Mouse (Mus musculus) stomach, postnatal 0 days (tissue): ENCODE data around the gene Nfic.

Experiments used
- CTCF ChIP-seq: IDR thresholded peaks from 2 replicates; pipeline ENCODE4 v1.5.1; 2016; ENCODE audit warnings: antibody characterized with exemption, low read depth, mild to moderate bottlenecking, moderate library complexity
- EP300 ChIP-seq: optimal IDR thresholded peaks from 2 replicates; pipeline ENCODE3; 2016; ENCODE audit warnings: antibody characterized with exemption

- TF ChIP-seq CTCF (no peak), EP300 (no peak)
These were observed 88.3 kb downstream of the Nfic start for GRCm38 (mm10) chr10:81367207-81367495.
